ENCODE assay signal across 13 mouse cellular contexts in genomic region chr16:26903968-26904367, GRCm38 (mm10).
DNase-seq lines count a peak whose midpoint lies in the region; ATAC-seq and TF ChIP-seq lines count a peak whose summit lies in the region.
"Had no signal": no experiment of that assay in that cellular context is flagged by ENCODE, and none has a peak within 500 bp of the region (broad histone marks: within the 10 kb centered on the region; RNA-seq: fewer than 3 reads in every experiment).

No protein-coding gene starts in this region.

- H3K4me1 ChIP-seq in embryonic facial prominence, embryonic 11.5 days (ENCODE audit: control insufficient read depth, insufficient read depth, low read length): no peaks in the 10 kb centered on the region
- no peaks in the 10 kb centered on the region for H3K4me1 ChIP-seq in embryonic facial prominence, embryonic 10.5 days
- no peaks in the 10 kb centered on the region for H3K4me1 ChIP-seq in kidney, postnatal 0 days (replicated peaks; ENCODE audit: insufficient read depth, low read length)
- H3K4me1 ChIP-seq: forebrain, embryonic 15.5 days; limb, embryonic 15.5 days had no signal

- TF ChIP-seq CTCF in kidney, postnatal 0 days (IDR thresholded peaks at IDR 0.05; ENCODE audit: low read depth): peak; percentile 49; the same call in 1 of the 2 replicates

- no peaks in the 10 kb centered on the region for H3K9me3 ChIP-seq in embryonic facial prominence, embryonic 11.5 days (replicated peaks; ENCODE audit: control insufficient read depth, low read length)
- no peaks in the 10 kb centered on the region for H3K9me3 ChIP-seq in embryonic facial prominence, embryonic 10.5 days
- no peaks in the 10 kb centered on the region for H3K9me3 ChIP-seq in kidney, postnatal 0 days (replicated peaks; ENCODE audit: low read length)
- H3K9me3 ChIP-seq: forebrain, embryonic 15.5 days; hindbrain, embryonic 13.5 days; limb, embryonic 15.5 days had no signal

- no peak for ATAC-seq in embryonic facial prominence, embryonic 11.5 days (replicated peaks; ENCODE audit: insufficient number of reproducible peaks, low FRiP score, low TSS enrichment, low read depth)
- ATAC-seq in kidney, postnatal 0 days (replicated peaks; ENCODE audit: low FRiP score, low read depth): no peak
- ATAC-seq: forebrain, embryonic 15.5 days had no signal

- no peak overlapping the region for H3K4me2 ChIP-seq in embryonic facial prominence, embryonic 11.5 days (ENCODE audit: low read depth, low read length)
- no peak overlapping the region for H3K4me2 ChIP-seq in kidney, postnatal 0 days (ENCODE audit: low read length)
- H3K4me2 ChIP-seq: forebrain, embryonic 15.5 days; hindbrain, embryonic 13.5 days; limb, embryonic 15.5 days had no signal

- no peaks in the 10 kb centered on the region for H3K27me3 ChIP-seq in embryonic facial prominence, embryonic 11.5 days (ENCODE audit: control insufficient read depth, insufficient read depth, low read length)
- no peaks in the 10 kb centered on the region for H3K27me3 ChIP-seq in embryonic facial prominence, embryonic 10.5 days (replicated peaks; ENCODE audit: low read depth, poor library complexity, severe bottlenecking)
- no peaks in the 10 kb centered on the region for H3K27me3 ChIP-seq in kidney, postnatal 0 days (ENCODE audit: insufficient read depth, low read length)
- H3K27me3 ChIP-seq: forebrain, embryonic 15.5 days; limb, embryonic 15.5 days had no signal

- no peak overlapping the region for H3K4me3 ChIP-seq in embryonic facial prominence, embryonic 11.5 days (ENCODE audit: low read depth, low read length)
- H3K4me3 ChIP-seq in embryonic facial prominence, embryonic 10.5 days: no peak overlapping the region
- no peak overlapping the region for H3K4me3 ChIP-seq in kidney, postnatal 0 days (replicated peaks; ENCODE audit: low read depth, low read length)
- H3K4me3 ChIP-seq: forebrain, embryonic 15.5 days; hindbrain, embryonic 13.5 days; limb, embryonic 15.5 days had no signal

- 84% methylated on average over 1 of the region's 1 CpGs for WGBS in embryonic facial prominence, embryonic 11.5 days
- 84% methylated on average over 1 of the region's 1 CpGs for WGBS in embryonic facial prominence, embryonic 10.5 days
- 89% methylated on average over 1 of the region's 1 CpGs for WGBS in kidney, postnatal 0 days

- H3K27ac ChIP-seq in embryonic facial prominence, embryonic 11.5 days (replicated peaks; ENCODE audit: low read depth, low read length): no peak overlapping the region
- no peak overlapping the region for H3K27ac ChIP-seq in embryonic facial prominence, embryonic 10.5 days (replicated peaks)
- H3K27ac ChIP-seq in kidney, postnatal 0 days: no peak overlapping the region
- H3K27ac ChIP-seq: forebrain, embryonic 15.5 days; hindbrain, embryonic 13.5 days; limb, embryonic 15.5 days had no signal

- DNase-seq in embryonic facial prominence, embryonic 11.5 days (ENCODE audit: low spot score): peak; percentile 18
- no peak for DNase-seq in embryonic facial prominence, embryonic 10.5 days (ENCODE audit: low spot score)
- DNase-seq in kidney, postnatal 0 days (ENCODE audit: low spot score): peak; percentile 7
- DNase-seq in kidney, adult 18-20 months: no peak
- peak; percentile 32 for DNase-seq in 3T3-L1 (ENCODE audit: low read depth, low spot score)
- peak; percentile 27 for DNase-seq in brain, adult 2 months (ENCODE audit: low read depth, low spot score)
- no peak for DNase-seq in testis, postnatal 10 days (ENCODE audit: low spot score)
- no peak for DNase-seq in gastrocnemius, postnatal 10 days
- DNase-seq: spleen, adult 18-20 months; thymus, adult 2 months had no signal

- no peak overlapping the region for H3K9ac ChIP-seq in embryonic facial prominence, embryonic 11.5 days (replicated peaks; ENCODE audit: low read length)
- H3K9ac ChIP-seq in kidney, postnatal 0 days (ENCODE audit: low read depth, low read length): no peak overlapping the region
- H3K9ac ChIP-seq: forebrain, embryonic 15.5 days; hindbrain, embryonic 13.5 days; limb, embryonic 15.5 days had no signal

- H3K36me3 ChIP-seq in embryonic facial prominence, embryonic 11.5 days (replicated peaks; ENCODE audit: control insufficient read depth, insufficient read depth, low read depth, low read length): no peaks in the 10 kb centered on the region
- no peaks in the 10 kb centered on the region for H3K36me3 ChIP-seq in embryonic facial prominence, embryonic 10.5 days (replicated peaks)
- no peaks in the 10 kb centered on the region for H3K36me3 ChIP-seq in kidney, postnatal 0 days (ENCODE audit: insufficient read depth, low read length)
- H3K36me3 ChIP-seq: forebrain, embryonic 15.5 days; hindbrain, embryonic 13.5 days; limb, embryonic 15.5 days had no signal

Comparison
In these comparisons a context has a peak if more than half of its experiments do, and no peak if none do; other contexts are left out.
1. DNase-seq: peak in embryonic facial prominence, embryonic 11.5 days (single experiment), kidney, postnatal 0 days (single experiment), 3T3-L1 (single experiment) and brain, adult 2 months (single experiment); none in embryonic facial prominence, embryonic 10.5 days (single experiment), kidney, adult 18-20 months (single experiment), testis, postnatal 10 days (single experiment) and gastrocnemius, postnatal 10 days (single experiment).